Mouse (Mus musculus) CD4-positive, CD25-positive, alpha-beta regulatory T cell, adult 4 months (primary cell): Measurements from ENCODE around the gene Heatr5a. TPM values are rescaled to one million over a fixed set of nuclear protein-coding genes. Genes with fewer than 3 reads are reported as not detected.

Source experiments
- ATAC-seq: one replicate; pipeline ENCODE4 v1.8.0; 2017
- polyA plus RNA-seq, 2 experiments: library from polyadenylated mRNA; unstranded; fragments of 100-300 nt; shearing (Covaris generic); gene quantifications; one replicate each; pipeline ENCODE4 v1.2.1; 2017

Heatr5a gene
- polyA plus RNA-seq, 2 experiments from 2014 or later = 9.8 to 10.6 TPM

DNA sequence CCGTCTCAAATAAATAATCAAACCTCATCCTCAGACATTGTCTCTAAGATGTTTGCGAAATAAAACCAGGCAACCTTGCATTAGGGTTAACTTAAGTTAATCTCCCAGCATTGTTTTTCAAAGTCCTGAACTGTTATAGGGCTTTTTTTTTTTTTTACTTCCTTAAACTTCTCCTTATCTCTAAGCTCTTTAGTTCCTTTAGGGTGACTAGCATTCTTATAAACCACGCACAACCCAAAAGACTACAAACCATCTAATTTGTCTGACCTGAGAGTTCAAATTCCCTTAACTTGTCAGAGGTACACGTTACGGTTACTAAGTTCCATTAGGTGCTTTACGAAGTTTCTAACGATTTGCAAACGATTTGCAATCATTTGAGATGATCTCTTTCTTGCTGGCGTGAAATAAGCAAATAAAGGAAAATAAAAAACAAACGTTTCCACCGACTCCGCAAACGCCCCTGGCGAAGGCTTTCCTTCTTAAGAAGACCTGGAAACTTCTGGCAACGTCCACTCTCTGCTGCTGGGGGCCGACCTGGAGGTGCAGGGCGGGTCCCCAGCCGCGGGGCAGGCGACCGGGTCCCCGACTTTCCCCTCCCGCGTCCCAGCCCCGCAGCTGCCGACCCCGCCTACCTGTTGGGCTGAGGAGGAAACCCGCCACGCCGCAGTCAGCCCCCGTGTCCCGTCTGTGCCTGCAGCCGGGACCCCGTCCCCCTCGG is 610 bp downstream of the Heatr5a start:
- ATAC-seq = peak; percentile 42

DNA sequence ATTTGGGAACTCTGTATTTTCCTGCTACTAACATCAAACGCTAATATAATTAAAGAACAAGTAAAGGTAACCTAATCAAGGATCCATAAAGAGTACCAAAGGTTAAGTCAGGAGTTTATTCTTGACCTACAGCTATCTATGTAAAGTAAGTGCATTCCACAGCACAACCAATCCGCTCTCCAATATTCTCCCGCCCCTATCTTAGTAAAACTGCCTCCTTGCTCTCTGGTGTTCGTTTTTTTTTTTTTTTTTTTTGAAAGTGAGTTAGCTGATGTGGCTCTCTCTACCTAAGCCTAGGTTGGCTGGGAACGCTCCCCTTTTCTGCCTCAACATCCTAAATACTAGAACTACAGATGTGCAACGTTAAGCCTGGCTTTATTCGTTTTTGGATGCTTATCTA is 1.2 kb downstream of the Heatr5a start:
- ATAC-seq = no peak

DNA sequence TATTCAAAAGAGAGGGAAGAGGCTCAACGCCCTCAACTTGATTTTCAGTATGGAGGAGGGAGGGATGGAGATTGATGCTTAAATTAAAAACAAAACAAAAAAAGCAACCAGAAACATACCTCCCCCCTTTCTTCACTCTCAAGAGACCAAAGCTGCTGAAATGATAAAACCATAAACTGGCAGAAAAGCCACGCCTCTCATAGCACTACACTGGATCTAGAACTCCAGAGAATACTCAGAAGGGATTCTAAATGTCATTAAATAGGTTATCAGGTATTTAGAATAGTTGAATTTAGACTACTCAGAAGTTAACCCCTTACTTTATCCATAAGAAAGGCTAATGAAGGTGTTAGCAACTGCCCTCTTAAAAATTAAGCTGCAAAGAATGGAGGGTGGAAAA is 2.0 kb downstream of the Heatr5a start:
- no peak for ATAC-seq

GRCm38 (mm10) chr12:51967915-51968595 is 3.1 kb downstream of the Heatr5a start:
- ATAC-seq = no peak

DNA sequence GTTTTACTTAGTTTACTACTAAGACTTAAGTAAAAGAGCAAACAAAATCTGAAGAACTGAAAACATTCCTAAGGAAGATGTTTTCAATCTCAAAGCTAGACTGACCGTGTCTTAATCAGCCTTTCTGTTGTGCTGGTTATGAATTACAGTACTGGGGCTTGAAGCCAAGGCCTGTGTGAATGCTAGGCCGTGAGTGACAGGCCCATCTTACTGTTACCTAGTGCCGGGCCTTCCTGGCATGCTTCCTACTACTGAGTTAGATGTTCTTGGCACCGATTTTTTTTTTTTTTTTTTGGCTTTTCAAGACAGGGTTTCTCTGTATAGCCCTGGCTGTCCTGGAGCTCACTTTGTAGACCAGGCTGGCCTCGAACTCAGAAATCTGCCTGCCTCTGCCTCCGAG is 13.5 kb downstream of the Heatr5a start:
- no peak for ATAC-seq

- no peak for ATAC-seq
Observed at GRCm38 (mm10) chr12:51952309-51952708, 18.8 kb downstream of the Heatr5a start.

- no peak for ATAC-seq
Observed at GRCm38 (mm10) chr12:51947498-51947945, 23.6 kb downstream of the Heatr5a start.

DNA sequence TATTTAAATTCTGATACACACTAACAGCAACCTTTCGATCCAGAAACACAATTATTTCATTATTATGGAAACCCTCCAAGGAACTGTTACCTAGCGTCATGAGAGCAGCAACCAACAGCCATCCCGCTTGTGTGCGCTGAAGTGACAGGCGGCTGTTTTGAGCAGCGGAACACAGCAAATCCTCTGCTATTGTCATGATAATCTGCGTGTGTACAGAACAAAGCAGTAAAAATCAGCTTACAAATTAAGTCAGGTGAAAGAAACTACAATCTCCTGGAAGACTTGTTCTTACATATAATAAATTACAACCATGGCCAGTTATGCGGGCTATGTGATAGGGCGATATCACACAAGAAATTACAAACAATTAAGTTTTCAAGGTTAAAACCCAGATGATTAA is 25.8 kb downstream of the Heatr5a start:
- ATAC-seq = no peak

GRCm38 (mm10) chr12:51939848-51940247 is 31.3 kb downstream of the Heatr5a start:
- no peak for ATAC-seq

DNA sequence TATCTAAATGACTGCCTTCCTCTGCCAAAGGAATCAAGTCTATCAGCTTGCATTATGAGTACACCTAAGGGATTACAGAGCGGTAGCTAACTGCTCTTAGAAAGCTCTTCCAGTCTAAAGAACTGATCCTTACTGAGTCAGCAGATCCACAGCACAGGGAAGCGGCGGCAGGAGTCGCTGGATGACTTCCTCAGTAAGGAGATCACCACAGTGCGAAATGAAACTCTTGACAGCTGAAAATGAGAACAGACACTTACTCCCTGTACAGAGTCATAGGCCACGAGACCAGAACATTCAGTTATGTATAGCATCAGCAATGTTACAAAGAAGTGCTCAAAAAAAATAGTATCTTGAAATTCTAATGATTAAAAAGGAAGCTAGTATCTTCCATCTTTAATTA is 33.2 kb downstream of the Heatr5a start:
- ATAC-seq = no peak

GRCm38 (mm10) chr12:51929630-51930029 is 41.5 kb downstream of the Heatr5a start:
- peak; percentile 81 for ATAC-seq

- no peak for ATAC-seq
Observed at GRCm38 (mm10) chr12:51917191-51917590, 53.9 kb downstream of the Heatr5a start.

GRCm38 (mm10) chr12:51914903-51915670 is 56.0 kb downstream of the Heatr5a start:
- ATAC-seq = no peak

DNA sequence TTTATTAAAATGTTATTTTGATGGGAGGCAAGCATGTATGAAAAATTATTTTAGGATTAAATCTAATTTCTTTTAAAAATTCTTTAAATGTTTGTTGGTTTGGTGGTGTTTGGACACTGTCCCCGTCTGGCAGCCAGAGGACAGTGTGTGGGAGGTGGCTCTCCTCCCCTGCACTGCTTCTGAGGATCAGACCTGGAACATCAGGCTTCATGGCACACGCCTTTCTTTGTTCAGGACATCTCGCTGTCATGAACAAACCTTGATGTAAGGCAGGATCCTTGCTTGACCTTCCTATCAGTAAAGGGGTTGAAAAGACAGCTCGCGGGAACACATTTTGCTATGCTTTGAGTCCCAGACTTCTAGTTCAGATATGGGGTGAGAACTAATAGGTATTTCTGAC is 61.9 kb downstream of the Heatr5a start:
- ATAC-seq = no peak

- no peak for ATAC-seq
Observed at GRCm38 (mm10) chr12:51907543-51907942, 63.6 kb downstream of the Heatr5a start.

- no peak for ATAC-seq
Observed at GRCm38 (mm10) chr12:51900551-51900950, 70.6 kb downstream of the Heatr5a start.

GRCm38 (mm10) chr12:51896901-51897300 is 74.2 kb downstream of the Heatr5a start:
- ATAC-seq = no peak

DNA sequence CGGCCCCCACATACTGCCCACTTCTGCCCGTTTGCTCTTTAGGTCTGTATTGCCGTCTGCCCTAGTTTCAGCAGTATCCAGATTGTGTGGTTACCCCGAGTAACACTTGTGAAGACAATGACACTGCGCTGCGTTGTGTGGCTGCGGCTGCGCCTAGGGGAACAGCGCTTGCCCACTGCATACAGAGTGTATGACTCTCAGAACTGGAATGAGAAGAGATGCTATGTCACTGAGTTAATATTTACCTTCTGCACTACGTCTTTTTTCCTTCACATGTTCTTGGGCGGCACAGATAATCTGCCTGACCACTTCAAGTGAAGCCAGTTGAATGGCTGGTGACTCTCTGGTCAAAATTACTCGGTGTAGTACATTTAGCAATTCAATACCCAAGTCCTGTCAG is 82.5 kb downstream of the Heatr5a start:
- no peak for ATAC-seq

- ATAC-seq = peak; percentile 72
Observed at GRCm38 (mm10) chr12:51887301-51888290, 83.5 kb downstream of the Heatr5a start.

DNA sequence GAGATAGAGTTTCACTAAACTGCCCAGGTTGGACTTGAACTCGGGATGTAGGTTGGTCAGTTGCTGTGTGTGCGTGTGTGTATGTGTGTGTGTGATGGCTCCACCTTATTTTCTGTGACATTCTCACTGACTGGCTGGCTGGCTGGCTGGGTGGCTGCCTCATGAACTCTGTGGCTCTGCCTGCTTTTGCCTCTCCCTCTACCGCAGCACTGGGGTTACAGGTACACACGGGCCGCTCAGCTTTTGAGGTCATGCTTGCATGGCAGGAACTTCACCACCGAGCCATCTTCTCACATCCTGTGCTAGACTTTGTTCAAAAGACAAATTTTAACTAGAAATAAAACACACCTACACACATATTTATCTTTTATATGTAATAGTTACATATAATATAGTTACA is 84.8 kb downstream of the Heatr5a start:
- ATAC-seq = peak; percentile 77

GRCm38 (mm10) chr12:51884801-51885200 is 86.3 kb downstream of the Heatr5a start:
- ATAC-seq = no peak

GRCm38 (mm10) chr12:51883297-51883805 is 87.8 kb downstream of the Heatr5a start:
- no peak for ATAC-seq
